Mouse (Mus musculus): ENCODE data around the gene Fbxl5. TPM values are rescaled to one million over a fixed set of nuclear protein-coding genes. Genes with fewer than 3 reads are reported as not detected.

Gene Fbxl5
- polyA plus RNA-seq, 3 experiments from 2014 or later, result 64.3 to 71.7 (median 67.1) TPM

Other genes with a start within 250 kb of the Fbxl5 start
- 1 to 10 TPM in 2 of 3 experiments, under 1 TPM in 1; 0.62 to 2.2 (median 2.2) TPM for gene Cc2d2a, start 159.3 kb downstream of the Fbxl5 start, polyA plus RNA-seq (2017; shearing (Covaris generic))
- gene Bst1, start 2.8 kb downstream of the Fbxl5 start, polyA plus RNA-seq (2017; shearing (Covaris generic)), result under 1 TPM in 2 of 3 experiments, not detected in 1; 0.20 to 0.26 TPM
- gene Cd38, start 46.9 kb upstream of the Fbxl5 start, polyA plus RNA-seq (2017; shearing (Covaris generic)), result 10 to 100 TPM; 46.2 to 79.7 (median 73.6) TPM
- gene Gm7879, start 91.5 kb upstream of the Fbxl5 start, polyA plus RNA-seq (2017; shearing (Covaris generic)), result 1 to 10 TPM in 1 of 3 experiments, under 1 TPM in 1, not detected in 1; 0.92 to 4.8 TPM
- not detected for gene Fgfbp1, start 160.1 kb upstream of the Fbxl5 start, polyA plus RNA-seq (2017; shearing (Covaris generic))